Mouse (Mus musculus) ES-Bruce4 (cell line): ENCODE data around the gene Zdhhc1. TPM values are rescaled to one million over a fixed set of nuclear protein-coding genes. Genes with fewer than 3 reads are reported as not detected.

Experiments used
- H3K27ac ChIP-seq: 2 replicates; pipeline ENCODE4 v1.5.1; 2012; ENCODE audit warnings: low read length, inconsistent platforms; ENCODE audit not compliant: insufficient read depth
- H3K27me3 ChIP-seq: 2 replicates; pipeline ENCODE4 v1.6.1; 2012; ENCODE audit warnings: mild to moderate bottlenecking, low read length, inconsistent platforms; ENCODE audit not compliant: control insufficient read depth, poor library complexity, insufficient read depth, severe bottlenecking
- H3K36me3 ChIP-seq: 2 replicates; pipeline ENCODE4 v1.6.1; 2012; ENCODE audit warnings: inconsistent platforms, mild to moderate bottlenecking, low read length, moderate library complexity; ENCODE audit not compliant: control insufficient read depth, poor library complexity, insufficient read depth, severe bottlenecking
- H3K4me1 ChIP-seq: one replicate; pipeline ENCODE4 v1.8.1; 2011; ENCODE audit warnings: low read length; ENCODE audit not compliant: control insufficient read depth, insufficient read depth
- H3K4me3 ChIP-seq: 2 replicates; pipeline ENCODE4 v1.5.1; 2011; ENCODE audit warnings: low read depth, mild to moderate bottlenecking, low read length
- H3K9ac ChIP-seq: 2 replicates; pipeline ENCODE4 v1.6.1; 2012; ENCODE audit warnings: low read depth, mild to moderate bottlenecking, inconsistent platforms; ENCODE audit not compliant: poor library complexity, severe bottlenecking
- H3K9me3 ChIP-seq: replicated peaks from 2 replicates; pipeline ENCODE4 v1.6.1; 2012; ENCODE audit warnings: mild to moderate bottlenecking, low read length, inconsistent platforms; ENCODE audit not compliant: control insufficient read depth, poor library complexity, insufficient read depth, severe bottlenecking
- CTCF ChIP-seq: IDR thresholded peaks from one replicate; pipeline ENCODE4 v1.8.1; 2011; ENCODE audit warnings: low read depth, low read length
- EP300 ChIP-seq: IDR thresholded peaks from 2 replicates; pipeline ENCODE4 v1.6.1; 2011; ENCODE audit warnings: low read depth, low read length; ENCODE audit not compliant: insufficient read depth
- POLR2A ChIP-seq: IDR thresholded peaks from one replicate; pipeline ENCODE4 v1.8.1; 2011; ENCODE audit warnings: low read length; ENCODE audit not compliant: insufficient read depth
- polyA plus RNA-seq: library from polyadenylated mRNA; stranded (reverse); fragments of >200 nt; gene quantifications from 2 replicates; pipeline ENCODE4 v1.2.4, GENCODE M21; 2011; ENCODE audit warnings: low read depth; ENCODE audit not compliant: missing spikeins, insufficient read depth, insufficient read length

Zdhhc1 gene
- polyA plus RNA-seq, 1 experiment = 9.2 TPM

DNA sequence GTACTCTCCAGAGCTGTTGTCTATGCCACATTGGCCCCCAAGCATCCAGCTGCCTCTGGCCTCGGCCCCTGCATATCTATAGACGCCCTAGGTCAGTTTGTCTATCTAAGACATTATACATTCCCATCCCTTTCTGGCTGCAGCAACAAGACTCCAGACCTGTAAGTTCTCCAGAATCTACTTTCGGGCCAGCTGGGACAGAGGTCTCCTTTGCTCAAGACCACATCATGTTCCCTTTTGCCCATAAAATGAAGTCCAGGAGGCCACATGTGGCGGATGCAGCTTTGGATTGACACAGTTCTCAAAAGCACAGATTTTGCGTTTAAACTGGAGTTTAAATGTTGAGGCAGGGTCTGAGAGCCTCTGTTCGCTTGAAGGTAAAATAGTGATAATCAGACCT is 17.5 kb upstream of the Zdhhc1 start:
- TF ChIP-seq EP300 = no peak
- TF ChIP-seq POLR2A = no peak
- no peak for TF ChIP-seq CTCF
- Histone ChIP-seq H3K9ac (no peak overlapping the region), H3K4me3 (no peak overlapping the region), H3K4me1 (peaks cover 2% of the 10 kb centered on the region), H3K27ac (no peak overlapping the region), H3K27me3 (no peaks in the 10 kb centered on the region), H3K36me3 (no peaks in the 10 kb centered on the region), H3K9me3 (no peaks in the 10 kb centered on the region)

DNA sequence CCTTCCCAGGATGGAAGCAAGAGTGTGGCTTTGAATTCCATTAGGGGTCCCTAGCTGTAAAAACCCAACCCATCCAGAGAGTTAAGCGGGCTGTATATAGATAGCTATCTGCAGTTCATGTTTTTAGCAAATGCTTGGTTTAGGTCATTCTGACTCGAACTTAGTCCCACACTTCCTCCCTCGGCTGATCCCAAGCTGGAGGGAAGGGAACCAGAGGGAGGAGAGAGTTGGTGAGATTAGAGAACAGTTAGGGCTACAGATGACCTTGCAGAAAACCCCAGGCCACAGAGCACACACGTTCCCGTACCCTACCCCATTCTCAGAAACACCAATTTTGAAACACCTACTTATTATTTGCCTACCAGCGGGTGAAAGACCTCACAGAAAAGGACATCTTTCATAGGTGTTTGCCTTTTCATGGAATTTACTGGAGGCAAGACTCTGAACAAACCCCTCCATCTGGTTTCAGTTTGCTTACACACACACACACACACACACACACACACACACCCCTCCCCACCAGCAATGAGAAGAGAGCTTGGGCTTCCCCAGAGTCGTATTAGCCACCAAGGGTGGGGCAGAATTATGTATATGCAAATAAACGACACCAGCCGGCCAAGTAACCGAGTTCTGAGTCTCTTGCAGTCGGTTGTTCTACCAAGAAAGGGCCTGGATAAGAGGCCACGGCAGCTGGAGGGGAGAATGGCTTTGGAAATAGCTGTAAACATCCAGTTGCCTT is 13.5 kb upstream of the Zdhhc1 start:
- no peak overlapping the region for H3K9ac ChIP-seq
- no peak for TF ChIP-seq CTCF
- TF ChIP-seq EP300 = no peak
- no peak for TF ChIP-seq POLR2A
- H3K9me3 ChIP-seq = no peaks in the 10 kb centered on the region
- peaks cover 3% of the 10 kb centered on the region for H3K4me1 ChIP-seq
- no peaks in the 10 kb centered on the region for H3K27me3 ChIP-seq
- no peaks in the 10 kb centered on the region for H3K36me3 ChIP-seq
- H3K27ac ChIP-seq = no peak overlapping the region
- H3K4me3 ChIP-seq = no peak overlapping the region

DNA sequence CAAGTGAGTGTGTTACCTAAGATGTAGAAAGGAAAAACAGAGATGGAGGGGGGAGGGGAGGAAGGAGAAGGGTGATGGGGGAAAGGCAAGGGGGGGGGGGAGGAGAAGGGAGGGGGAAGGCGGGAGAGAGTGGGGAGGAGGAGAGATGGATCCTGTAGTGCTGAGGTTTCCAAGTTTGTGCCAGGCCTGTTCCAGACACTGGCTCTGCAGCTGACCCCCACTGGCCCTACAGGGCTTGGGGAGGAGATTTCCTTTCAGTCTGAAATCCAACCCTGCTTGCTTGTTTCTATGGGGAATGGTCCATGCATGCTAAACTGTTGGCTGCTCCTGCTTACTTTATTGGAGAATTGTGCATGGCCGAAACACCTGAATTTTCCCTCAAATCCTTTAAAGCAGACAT is 12.1 kb upstream of the Zdhhc1 start:
- no peaks in the 10 kb centered on the region for H3K9me3 ChIP-seq
- no peak overlapping the region for H3K27ac ChIP-seq
- no peak for TF ChIP-seq CTCF
- TF ChIP-seq POLR2A = no peak
- no peak for TF ChIP-seq EP300
- peaks cover 2% of the 10 kb centered on the region for H3K4me1 ChIP-seq
- H3K9ac ChIP-seq = no peak overlapping the region
- no peaks in the 10 kb centered on the region for H3K27me3 ChIP-seq
- H3K36me3 ChIP-seq = no peaks in the 10 kb centered on the region
- no peak overlapping the region for H3K4me3 ChIP-seq

DNA sequence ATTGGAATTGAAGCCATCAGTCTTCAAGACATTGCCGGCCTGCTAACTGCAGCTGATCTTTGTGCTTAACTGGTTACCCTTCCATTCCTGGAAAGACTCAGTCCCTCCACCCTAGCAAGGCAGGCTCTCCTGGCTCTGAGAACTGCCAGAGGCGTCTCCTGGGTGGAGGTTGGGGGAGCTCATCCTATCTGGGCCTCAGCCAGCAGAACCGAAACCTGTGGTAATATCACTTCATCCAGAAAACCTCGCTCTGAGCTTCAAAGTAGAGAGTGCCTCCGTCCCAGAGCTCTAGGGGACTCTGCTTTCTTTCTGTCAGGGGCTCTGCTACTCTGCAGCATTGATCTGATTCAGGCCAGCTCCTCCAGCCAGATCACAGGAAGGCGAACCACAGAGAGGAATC is 10.3 kb upstream of the Zdhhc1 start:
- TF ChIP-seq POLR2A (no peak), CTCF (no peak), EP300 (no peak)
- Histone ChIP-seq H3K9ac (no peak overlapping the region), H3K4me3 (no peak overlapping the region), H3K9me3 (no peaks in the 10 kb centered on the region), H3K36me3 (no peaks in the 10 kb centered on the region), H3K27ac (no peak overlapping the region), H3K4me1 (peaks cover 2% of the 10 kb centered on the region), H3K27me3 (no peaks in the 10 kb centered on the region)

DNA sequence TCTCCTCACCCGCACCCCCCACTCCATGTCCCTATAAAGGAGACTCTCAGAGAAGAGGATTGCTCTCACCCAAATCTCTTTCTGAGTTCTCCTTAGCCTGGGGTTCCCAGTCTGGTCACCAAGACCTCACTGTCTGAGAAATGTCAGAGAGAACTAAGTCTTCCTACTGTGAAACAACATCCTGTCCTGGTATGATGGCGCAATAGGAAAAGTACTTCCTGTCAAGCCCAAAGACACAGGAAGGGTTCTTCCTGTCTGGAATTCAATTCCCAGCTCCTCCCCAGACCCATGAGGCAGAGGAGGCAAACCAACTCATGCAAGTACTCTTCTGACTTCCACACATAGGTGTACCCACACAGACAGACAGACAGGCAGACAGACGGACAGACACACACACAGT is 7.9 kb upstream of the Zdhhc1 start:
- H3K36me3 ChIP-seq = no peaks in the 10 kb centered on the region
- H3K4me3 ChIP-seq = no peak overlapping the region
- no peaks in the 10 kb centered on the region for H3K9me3 ChIP-seq
- H3K4me1 ChIP-seq = peaks cover 2% of the 10 kb centered on the region
- H3K27me3 ChIP-seq = no peaks in the 10 kb centered on the region
- no peak for TF ChIP-seq POLR2A
- no peak for TF ChIP-seq CTCF
- no peak for TF ChIP-seq EP300
- no peak overlapping the region for H3K9ac ChIP-seq
- H3K27ac ChIP-seq = no peak overlapping the region

DNA sequence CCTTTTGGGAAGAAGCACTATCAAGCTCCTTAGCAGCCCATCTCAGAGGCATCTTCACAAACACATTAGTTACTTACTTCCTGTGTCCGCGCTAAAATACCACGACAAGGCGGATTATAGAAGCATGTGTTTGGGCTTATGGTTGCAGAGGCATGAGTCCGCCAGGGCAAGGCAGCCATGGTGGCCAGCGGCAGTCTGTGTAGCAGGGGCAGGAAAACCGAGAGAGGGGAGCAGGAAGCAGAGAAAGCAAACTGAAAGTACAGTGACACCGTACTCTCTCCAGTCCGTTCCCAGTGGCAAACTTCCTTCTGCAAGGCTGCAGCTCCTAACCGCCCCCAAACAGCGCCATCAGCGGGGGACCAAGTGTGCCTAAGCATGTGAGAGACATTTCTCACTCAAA is 3.1 kb upstream of the Zdhhc1 start:
- H3K9me3 ChIP-seq = no peaks in the 10 kb centered on the region
- peaks cover 1% of the 10 kb centered on the region for H3K4me1 ChIP-seq
- no peaks in the 10 kb centered on the region for H3K36me3 ChIP-seq
- H3K4me3 ChIP-seq = peak overlapping the region; percentile 42
- no peak overlapping the region for H3K27ac ChIP-seq
- H3K9ac ChIP-seq = peak overlapping the region; percentile 11
- TF ChIP-seq CTCF = no peak
- no peak for TF ChIP-seq POLR2A
- TF ChIP-seq EP300 = no peak
- no peaks in the 10 kb centered on the region for H3K27me3 ChIP-seq
